Mouse (Mus musculus): ENCODE data around the gene Spns2. TPM values are rescaled to one million over a fixed set of nuclear protein-coding genes. Genes with fewer than 3 reads are reported as not detected.
A peak's percentile ranks its signal among the peaks of the same experiment; 100 is the strongest.

The Spns2 gene
- polyA plus RNA-seq, 1 experiment from 2014 or later = 12.4 TPM

DNA sequence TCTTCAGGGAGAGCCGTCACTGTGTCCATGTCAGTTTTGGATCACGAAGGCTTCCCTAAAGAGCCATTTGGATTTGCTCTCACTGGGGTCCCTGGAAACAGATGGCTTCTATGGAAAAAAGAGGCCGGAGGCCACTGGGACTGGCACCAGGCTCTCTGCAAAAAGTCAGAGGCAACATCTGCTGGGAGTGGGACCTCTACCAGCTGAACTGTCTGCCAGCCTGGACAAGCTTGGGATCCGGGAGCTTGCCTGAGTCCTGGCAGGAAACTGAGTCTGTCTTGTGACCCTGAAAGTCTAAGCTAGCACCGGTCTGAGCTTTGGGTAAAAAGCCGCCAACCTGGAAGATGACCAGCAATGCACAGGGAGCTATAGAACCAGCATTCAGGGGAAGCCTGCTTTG, 18.3 kb downstream of the Spns2 start:
- Histone ChIP-seq H3K4me3 (replicated peaks; ENCODE audit: low read length) (no peak overlapping the region), H3K9ac (no peak overlapping the region), H3K36me3 (replicated peaks; ENCODE audit: control insufficient read depth, insufficient read depth) (peaks cover 14% of the 10 kb centered on the region; the same call in 1 of the 2 replicates), H3K27ac (no peak overlapping the region), H3K27me3 (ENCODE audit: control insufficient read depth, insufficient read depth, low read length) (no peaks in the 10 kb centered on the region), H3K4me1 (replicated peaks; ENCODE audit: control insufficient read depth, insufficient read depth, low read length) (peaks cover 17% of the 10 kb centered on the region), H3K4me2 (replicated peaks) (no peak overlapping the region), H3K9me3 (ENCODE audit: control insufficient read depth, low read length) (no peaks in the 10 kb centered on the region)
- ATAC-seq (ENCODE audit: low FRiP score) (no peak), DNase-seq (ENCODE audit: low spot score) (no peak)
- 74% methylated on average over 6 of the region's 6 CpGs for WGBS

DNA sequence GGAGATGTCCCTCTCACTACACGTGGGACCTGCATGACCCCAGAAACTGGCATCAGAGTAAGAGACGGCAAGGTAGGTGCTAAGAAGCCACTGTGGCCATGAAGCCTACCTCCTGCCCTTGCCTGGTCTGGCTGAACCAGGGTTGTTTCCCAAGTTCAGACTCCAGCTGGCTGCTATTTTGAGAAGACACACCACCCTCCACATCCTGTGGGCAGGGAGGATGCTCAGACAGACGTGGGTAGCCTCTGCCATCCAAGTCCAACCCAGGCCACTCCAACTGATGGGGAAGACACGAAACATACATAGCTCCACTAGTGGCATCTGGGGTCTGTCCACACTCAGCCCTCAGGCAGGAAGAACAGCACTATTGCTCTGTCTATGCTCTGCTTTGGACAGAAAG, 19.7 kb downstream of the Spns2 start:
- no peak overlapping the region for H3K4me3 ChIP-seq (replicated peaks; ENCODE audit: low read length)
- H3K9ac ChIP-seq = no peak overlapping the region
- H3K36me3 ChIP-seq (replicated peaks; ENCODE audit: control insufficient read depth, insufficient read depth) = peaks cover 18% of the 10 kb centered on the region; the same call in 1 of the 2 replicates
- H3K9me3 ChIP-seq (ENCODE audit: control insufficient read depth, low read length) = no peaks in the 10 kb centered on the region
- ATAC-seq (ENCODE audit: low FRiP score) (no peak), DNase-seq (ENCODE audit: low spot score) (no peak)
- H3K4me2 ChIP-seq (replicated peaks) = no peak overlapping the region
- 79% methylated on average over 4 of the region's 4 CpGs for WGBS
- H3K27me3 ChIP-seq (ENCODE audit: control insufficient read depth, insufficient read depth, low read length) = no peaks in the 10 kb centered on the region
- H3K27ac ChIP-seq = no peak overlapping the region
- peaks cover 12% of the 10 kb centered on the region; the same call in 1 of the 2 replicates for H3K4me1 ChIP-seq (replicated peaks; ENCODE audit: control insufficient read depth, insufficient read depth, low read length)

GRCm38 (mm10) chr11:72469217-72469616, 20.5 kb downstream of the Spns2 start:
- DNase-seq (ENCODE audit: low spot score) = peak; percentile 64

DNA sequence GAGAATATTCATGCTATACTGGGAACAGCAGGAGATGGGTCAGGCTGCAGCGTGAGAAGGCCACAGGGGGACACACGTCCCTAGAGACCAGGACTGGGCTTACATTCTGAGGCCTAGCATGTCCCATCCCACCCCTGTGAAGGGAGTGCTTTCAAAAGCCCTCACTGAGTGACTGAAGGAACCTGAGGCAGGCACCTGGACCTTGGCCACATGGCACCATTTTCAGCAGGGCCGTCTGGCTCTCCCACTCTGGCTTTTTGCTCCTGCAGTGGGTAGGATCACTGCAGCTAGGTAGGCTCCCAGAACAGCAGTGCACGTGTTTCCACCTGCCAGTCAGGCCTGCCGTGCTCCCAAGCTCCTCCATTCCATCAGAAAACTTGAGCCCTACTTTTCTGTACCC, 21.2 kb downstream of the Spns2 start:
- Histone ChIP-seq H3K9ac (no peak overlapping the region), H3K27ac (peak overlapping the region; percentile 3; the same call in 1 of the 2 replicates), H3K4me3 (replicated peaks; ENCODE audit: low read length) (no peak overlapping the region), H3K9me3 (ENCODE audit: control insufficient read depth, low read length) (no peaks in the 10 kb centered on the region), H3K4me2 (replicated peaks) (no peak overlapping the region), H3K36me3 (replicated peaks; ENCODE audit: control insufficient read depth, insufficient read depth) (peaks cover 12% of the 10 kb centered on the region; the same call in 1 of the 2 replicates), H3K27me3 (ENCODE audit: control insufficient read depth, insufficient read depth, low read length) (no peaks in the 10 kb centered on the region), H3K4me1 (replicated peaks; ENCODE audit: control insufficient read depth, insufficient read depth, low read length) (peaks cover 12% of the 10 kb centered on the region; the same call in 1 of the 2 replicates)
- 70% methylated on average over 5 of the region's 5 CpGs for WGBS
- no peak for DNase-seq (ENCODE audit: low spot score)
- ATAC-seq (ENCODE audit: low FRiP score) = no peak

More at GRCm38 (mm10) chr11:72469217-72469616, 20.5 kb downstream of the Spns2 start:
- no peaks in the 10 kb centered on the region for H3K9me3 ChIP-seq (ENCODE audit: control insufficient read depth, low read length)
- peak; percentile 70 for ATAC-seq (ENCODE audit: low FRiP score)
- WGBS = 25% methylated on average over 5 of the region's 5 CpGs
- H3K36me3 ChIP-seq (replicated peaks; ENCODE audit: control insufficient read depth, insufficient read depth) = peaks cover 17% of the 10 kb centered on the region; the same call in 1 of the 2 replicates
- H3K4me3 ChIP-seq (replicated peaks; ENCODE audit: low read length) = no peak overlapping the region
- H3K27me3 ChIP-seq (ENCODE audit: control insufficient read depth, insufficient read depth, low read length) = no peaks in the 10 kb centered on the region
- no peak overlapping the region for H3K4me2 ChIP-seq (replicated peaks)
- H3K9ac ChIP-seq = no peak overlapping the region
- no peak overlapping the region for H3K27ac ChIP-seq
- H3K4me1 ChIP-seq (replicated peaks; ENCODE audit: control insufficient read depth, insufficient read depth, low read length) = peaks cover 12% of the 10 kb centered on the region; the same call in 1 of the 2 replicates

GRCm38 (mm10) chr11:72466694-72467507, 22.8 kb downstream of the Spns2 start:
- 71% methylated on average over 11 of the region's 11 CpGs for whole genome bisulfite sequencing
- no peak overlapping the region for H3K4me2 ChIP-seq (replicated peaks)
- peaks cover 22% of the 10 kb centered on the region for H3K36me3 ChIP-seq (replicated peaks; ENCODE audit: control insufficient read depth, insufficient read depth)
- 0 out of 2 replicates have a peak overlapping the region, but pooled peaks have one; percentile 23 for H3K27ac ChIP-seq
- H3K9me3 ChIP-seq (ENCODE audit: control insufficient read depth, low read length) = no peaks in the 10 kb centered on the region
- ATAC-seq (ENCODE audit: low FRiP score) (no peak), DNase-seq (ENCODE audit: low spot score) (no peak)
- H3K4me1 ChIP-seq (replicated peaks; ENCODE audit: control insufficient read depth, insufficient read depth, low read length) = peaks cover 12% of the 10 kb centered on the region; the same call in 1 of the 2 replicates
- no peak overlapping the region for H3K9ac ChIP-seq
- no peak overlapping the region for H3K4me3 ChIP-seq (replicated peaks; ENCODE audit: low read length)
- H3K27me3 ChIP-seq (ENCODE audit: control insufficient read depth, insufficient read depth, low read length) = no peaks in the 10 kb centered on the region

GRCm38 (mm10) chr11:72465978-72466693, 23.6 kb downstream of the Spns2 start:
- no peaks in the 10 kb centered on the region for H3K27me3 ChIP-seq (ENCODE audit: control insufficient read depth, insufficient read depth, low read length)
- no peak for ATAC-seq (ENCODE audit: low FRiP score)
- no peaks in the 10 kb centered on the region for H3K9me3 ChIP-seq (ENCODE audit: control insufficient read depth, low read length)
- peaks cover 30% of the 10 kb centered on the region for H3K36me3 ChIP-seq (replicated peaks; ENCODE audit: control insufficient read depth, insufficient read depth)
- 63% methylated on average over 11 of the region's 11 CpGs for WGBS
- no peak for DNase-seq (ENCODE audit: low spot score)
- no peak overlapping the region for H3K4me2 ChIP-seq (replicated peaks)
- H3K4me1 ChIP-seq (replicated peaks; ENCODE audit: control insufficient read depth, insufficient read depth, low read length) = peaks cover 12% of the 10 kb centered on the region; the same call in 1 of the 2 replicates
- H3K27ac ChIP-seq = no peak overlapping the region
- H3K4me3 ChIP-seq (replicated peaks; ENCODE audit: low read length) = no peak overlapping the region
- H3K9ac ChIP-seq = no peak overlapping the region

GRCm38 (mm10) chr11:72464821-72465220, 24.9 kb downstream of the Spns2 start:
- no peak overlapping the region for H3K27ac ChIP-seq
- no peak overlapping the region for H3K4me2 ChIP-seq (replicated peaks)
- peaks cover 12% of the 10 kb centered on the region; the same call in 1 of the 2 replicates for H3K4me1 ChIP-seq (replicated peaks; ENCODE audit: control insufficient read depth, insufficient read depth, low read length)
- ATAC-seq (ENCODE audit: low FRiP score) = no peak
- WGBS = 54% methylated on average over 3 of the region's 3 CpGs
- H3K9ac ChIP-seq = no peak overlapping the region
- H3K9me3 ChIP-seq (ENCODE audit: control insufficient read depth, low read length) = no peaks in the 10 kb centered on the region
- no peak overlapping the region for H3K4me3 ChIP-seq (replicated peaks; ENCODE audit: low read length)
- no peaks in the 10 kb centered on the region for H3K27me3 ChIP-seq (ENCODE audit: control insufficient read depth, insufficient read depth, low read length)
- no peak for DNase-seq (ENCODE audit: low spot score)
- H3K36me3 ChIP-seq (replicated peaks; ENCODE audit: control insufficient read depth, insufficient read depth) = peaks cover 42% of the 10 kb centered on the region

DNA sequence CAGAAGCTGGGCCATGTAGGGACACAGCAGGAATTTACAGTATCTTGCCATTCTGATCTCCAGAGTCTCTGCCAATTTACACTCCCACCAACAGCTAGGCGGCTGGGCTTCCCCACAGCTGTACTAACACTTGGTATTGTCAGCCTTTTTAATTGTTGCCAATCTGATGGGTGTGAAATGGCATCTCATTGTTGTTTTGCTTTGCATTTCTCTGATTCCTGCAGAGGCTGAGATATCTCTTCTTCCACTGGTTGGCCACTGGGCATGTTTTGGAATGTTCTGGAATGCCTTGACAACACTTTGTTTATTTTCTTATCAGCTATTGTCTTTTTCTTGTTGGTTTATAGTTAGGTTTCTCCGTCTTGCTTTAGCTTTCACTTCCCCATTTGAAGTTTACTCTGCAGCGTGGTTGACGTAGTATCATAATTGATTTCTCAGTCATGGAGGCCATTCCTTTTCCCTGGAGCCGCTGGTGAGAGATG, 28.2 kb downstream of the Spns2 start:
- peaks cover 67% of the 10 kb centered on the region for H3K36me3 ChIP-seq (replicated peaks; ENCODE audit: control insufficient read depth, insufficient read depth)
- no peak for ATAC-seq (ENCODE audit: low FRiP score)

DNA sequence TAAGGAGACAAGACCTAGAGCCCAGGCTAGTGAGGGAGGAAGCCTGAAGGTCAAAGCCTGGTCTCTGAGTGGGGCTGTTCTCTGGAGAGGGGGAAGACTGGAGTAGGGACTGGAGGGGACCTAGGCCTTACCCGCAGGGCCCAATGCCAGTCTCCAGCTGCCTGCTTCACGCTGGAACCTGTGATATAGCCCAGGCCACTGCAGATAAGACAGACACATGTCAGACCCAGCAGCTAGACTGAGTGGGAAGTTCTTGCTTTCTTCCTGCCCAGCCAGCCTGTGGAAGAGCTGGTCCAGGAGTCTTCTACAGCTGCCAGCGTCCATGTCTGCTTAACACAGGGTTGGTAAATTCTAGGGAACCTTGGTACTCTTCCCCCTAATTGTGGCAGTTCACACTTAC, 31.2 kb downstream of the Spns2 start:
- Histone ChIP-seq H3K4me3 (replicated peaks; ENCODE audit: low read length) (no peak overlapping the region), H3K27ac (peak overlapping the region; percentile 29; the same call in 1 of the 2 replicates), H3K36me3 (replicated peaks; ENCODE audit: control insufficient read depth, insufficient read depth) (peaks cover 84% of the 10 kb centered on the region), H3K4me1 (replicated peaks; ENCODE audit: control insufficient read depth, insufficient read depth, low read length) (no peaks in the 10 kb centered on the region), H3K4me2 (replicated peaks) (no peak overlapping the region), H3K27me3 (ENCODE audit: control insufficient read depth, insufficient read depth, low read length) (no peaks in the 10 kb centered on the region), H3K9ac (no peak overlapping the region), H3K9me3 (ENCODE audit: control insufficient read depth, low read length) (no peaks in the 10 kb centered on the region)
- ATAC-seq (ENCODE audit: low FRiP score) (no peak), DNase-seq (ENCODE audit: low spot score) (no peak)
- WGBS = 88% methylated on average over 3 of the region's 3 CpGs

More for the DNA sequence above, 28.2 kb downstream of the Spns2 start:
- Histone ChIP-seq H3K9ac (no peak overlapping the region), H3K27ac (no peak overlapping the region), H3K4me2 (replicated peaks) (no peak overlapping the region), H3K4me1 (replicated peaks; ENCODE audit: control insufficient read depth, insufficient read depth, low read length) (no peaks in the 10 kb centered on the region), H3K4me3 (replicated peaks; ENCODE audit: low read length) (no peak overlapping the region), H3K9me3 (ENCODE audit: control insufficient read depth, low read length) (no peaks in the 10 kb centered on the region), H3K27me3 (ENCODE audit: control insufficient read depth, insufficient read depth, low read length) (no peaks in the 10 kb centered on the region)
- DNase-seq (ENCODE audit: low spot score) = no peak
- 33% methylated on average over 5 of the region's 5 CpGs for WGBS

Data from hindbrain, embryonic 14.5 days (tissue).